Mouse (Mus musculus) urinary bladder, adult 18-20 months (tissue): Measurements from ENCODE around the gene Slc22a17.

ENCODE experiments used
- DNase-seq, 2 experiments: peaks; one replicate each; pipeline ENCODE4 v3.0.0; 2022; ENCODE audit warnings: low spot score in 2 of 2, mixed read lengths in 2 of 2

Gene Slc22a17

GRCm38 (mm10) chr14:54900383-54900782 is 12.5 kb downstream of the Slc22a17 start:
- DNase-seq = peak; percentile 26 to 57

- DNase-seq = no peak
These were observed 15.5 kb downstream of the Slc22a17 start for GRCm38 (mm10) chr14:54897445-54897844.

- peak; percentile 60 to 69 for DNase-seq
These were observed 18.4 kb downstream of the Slc22a17 start for GRCm38 (mm10) chr14:54894296-54895151.

DNA sequence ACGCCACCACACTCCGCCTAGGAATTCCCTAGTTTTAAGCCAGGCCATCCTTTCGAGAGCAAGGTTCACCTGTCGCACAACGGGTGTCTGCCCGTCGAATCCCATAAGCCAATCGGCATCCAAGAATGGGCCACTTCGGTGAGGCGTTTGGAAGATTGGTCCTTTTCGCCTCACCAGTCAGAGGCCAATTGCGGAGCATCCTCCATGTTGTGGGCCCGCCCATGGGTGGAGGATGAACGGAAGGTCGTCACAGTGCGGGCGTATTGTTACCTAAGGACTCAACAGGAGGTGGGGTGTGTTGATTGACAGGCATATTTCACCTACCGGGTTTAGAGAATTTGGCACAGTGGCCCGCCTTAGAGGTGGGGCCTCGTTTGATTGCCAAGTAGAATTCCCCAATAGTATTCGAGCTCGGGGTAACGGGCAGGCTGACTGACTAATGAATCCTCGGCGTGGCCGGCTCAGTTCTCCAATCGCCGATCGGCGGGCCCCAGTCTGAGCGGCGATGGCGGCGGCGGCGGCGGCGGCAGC is 19.2 kb downstream of the Slc22a17 start:
- DNase-seq = peak; percentile 98

GRCm38 (mm10) chr14:54892200-54892599 is 20.7 kb downstream of the Slc22a17 start, which contains the start of gene Pabpn1:
TSS of gene Pabpn1 (plus strand) at chr14:54892500.
- no peak for DNase-seq

DNA sequence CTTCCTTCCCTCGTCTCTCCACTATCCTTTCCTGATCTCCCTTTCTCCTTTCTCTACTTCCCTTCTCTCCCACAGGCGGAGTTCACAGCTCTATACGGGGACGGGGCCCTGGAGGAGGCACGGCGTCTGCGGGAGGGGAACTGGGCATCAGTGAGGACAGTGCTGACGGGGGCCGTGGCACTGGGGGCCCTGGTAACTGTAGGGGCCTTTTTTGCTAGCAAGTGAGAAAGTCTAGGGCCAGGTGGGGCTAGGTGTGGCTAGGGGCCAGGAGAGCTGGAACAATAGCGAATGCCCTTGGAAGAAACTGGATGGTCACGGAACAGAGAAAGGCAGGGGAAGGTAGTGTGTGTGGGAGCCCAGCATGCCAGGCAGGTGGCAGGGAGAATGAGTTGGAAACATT is 27.6 kb downstream of the Slc22a17 start:
- DNase-seq = no peak

DNA sequence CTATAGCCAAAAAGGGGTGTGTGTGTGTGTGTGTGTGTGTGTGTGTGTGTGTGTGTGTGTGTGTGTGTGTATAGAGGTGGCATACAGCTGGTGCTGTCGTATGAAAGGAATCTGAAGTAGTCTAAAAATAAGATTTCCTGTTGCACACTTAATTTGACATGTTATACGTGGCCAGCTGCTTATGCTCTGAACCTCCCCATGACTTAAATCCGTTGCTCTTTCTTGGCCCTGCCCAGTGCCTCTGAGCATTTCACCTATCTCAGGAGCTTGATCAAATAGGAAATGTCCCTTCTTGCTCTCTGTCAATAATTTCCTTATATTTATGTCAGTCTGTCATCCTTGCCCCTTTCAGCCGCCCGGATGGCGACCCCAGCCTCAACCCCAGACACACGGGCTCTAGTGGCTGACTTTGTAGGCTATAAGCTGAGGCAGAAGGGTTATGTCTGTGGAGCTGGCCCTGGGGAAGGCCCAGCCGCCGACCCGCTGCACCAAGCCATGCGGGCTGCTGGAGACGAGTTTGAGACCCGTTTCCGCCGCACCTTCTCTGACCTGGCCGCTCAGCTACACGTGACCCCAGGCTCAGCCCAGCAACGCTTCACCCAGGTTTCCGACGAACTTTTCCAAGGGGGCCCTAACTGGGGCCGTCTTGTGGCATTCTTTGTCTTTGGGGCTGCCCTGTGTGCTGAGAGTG is 28.8 kb downstream of the Slc22a17 start:
- no peak for DNase-seq

DNA sequence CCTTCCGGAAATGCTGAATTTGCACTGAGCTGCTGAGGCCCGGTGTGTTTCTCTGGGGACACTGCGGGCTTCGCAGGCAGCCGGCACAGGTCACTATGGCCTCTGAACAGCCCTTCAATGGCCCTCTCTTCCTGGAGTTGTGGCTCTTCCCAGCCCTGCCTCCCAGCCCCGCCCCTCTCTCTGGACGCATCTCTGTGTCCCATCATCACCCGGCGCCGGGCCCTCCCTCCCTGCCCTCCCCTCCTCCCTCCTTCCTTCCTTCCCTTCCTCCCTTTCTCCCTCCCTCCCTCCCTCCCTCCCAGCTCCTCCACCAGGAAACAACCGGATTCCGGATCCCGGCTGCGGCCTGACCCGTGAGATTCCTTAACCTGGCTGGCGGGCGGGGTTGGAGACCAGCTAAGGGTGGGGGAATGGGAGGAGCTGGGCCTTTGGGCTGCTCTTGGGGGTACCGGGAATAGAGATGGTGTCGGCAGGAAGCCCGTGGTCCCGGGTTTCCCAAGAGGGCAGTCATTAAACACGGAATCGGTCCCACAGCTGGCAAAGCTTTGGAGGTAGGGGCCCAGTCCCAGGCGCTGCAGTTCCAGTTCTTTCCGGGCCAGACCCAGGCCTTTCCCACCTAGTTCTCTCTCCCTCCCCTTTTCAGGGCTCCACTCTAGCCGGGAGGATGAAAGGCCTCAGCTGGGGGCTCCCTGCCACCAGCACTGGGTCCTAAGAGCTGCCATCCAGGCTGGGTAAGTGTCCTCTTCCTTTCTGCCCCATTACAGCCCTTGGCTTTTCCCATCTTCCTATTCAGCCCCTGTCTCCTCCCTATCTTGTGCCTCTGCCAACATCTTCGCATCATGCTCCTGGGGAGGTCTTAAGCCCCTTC is 29.5 kb downstream of the Slc22a17 start, which contains the start of the genes Bcl2l2 and Gm20521:
Gene Bcl2l2, plus strand, starts transcription at position 224 of the 868 bp plus-strand sequence.
Gene Gm20521, plus strand, starts transcription at position 288 of the 868 bp plus-strand sequence.
- DNase-seq = peak; percentile 69 to 81

GRCm38 (mm10) chr14:54877048-54877715 is 35.8 kb downstream of the Slc22a17 start, which contains the start of gene Ppp1r3e:
TSS of gene Ppp1r3e (minus strand) at chr14:54877550.
- peak; percentile 56 to 82 for DNase-seq

DNA sequence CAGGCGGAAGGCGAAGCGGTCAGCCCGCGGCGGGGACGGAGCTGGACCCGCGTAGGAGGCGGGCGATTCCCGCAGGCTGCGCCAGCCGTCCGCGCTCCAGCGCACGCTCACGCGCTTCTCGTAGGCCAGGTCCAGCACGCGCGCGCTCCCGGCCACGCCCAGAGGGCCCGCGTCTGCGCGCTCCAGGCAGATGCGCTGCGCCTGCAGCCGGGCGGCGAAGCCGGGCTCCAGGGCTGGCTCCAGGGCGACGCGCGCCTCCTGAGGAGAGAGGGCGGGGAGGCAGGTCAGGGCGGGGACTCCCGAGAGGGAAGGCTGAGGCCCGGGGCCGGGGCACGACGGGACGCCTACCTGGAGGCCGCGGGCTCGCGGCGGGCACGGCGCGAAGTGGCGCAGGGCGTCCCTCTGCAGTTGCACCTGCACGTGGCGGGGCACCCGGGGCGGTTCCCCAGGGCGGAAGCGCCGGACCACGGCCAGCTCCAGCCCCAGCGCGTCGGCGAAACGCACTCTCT is 36.3 kb downstream of the Slc22a17 start:
- peak; percentile 87 to 90 for DNase-seq

DNA sequence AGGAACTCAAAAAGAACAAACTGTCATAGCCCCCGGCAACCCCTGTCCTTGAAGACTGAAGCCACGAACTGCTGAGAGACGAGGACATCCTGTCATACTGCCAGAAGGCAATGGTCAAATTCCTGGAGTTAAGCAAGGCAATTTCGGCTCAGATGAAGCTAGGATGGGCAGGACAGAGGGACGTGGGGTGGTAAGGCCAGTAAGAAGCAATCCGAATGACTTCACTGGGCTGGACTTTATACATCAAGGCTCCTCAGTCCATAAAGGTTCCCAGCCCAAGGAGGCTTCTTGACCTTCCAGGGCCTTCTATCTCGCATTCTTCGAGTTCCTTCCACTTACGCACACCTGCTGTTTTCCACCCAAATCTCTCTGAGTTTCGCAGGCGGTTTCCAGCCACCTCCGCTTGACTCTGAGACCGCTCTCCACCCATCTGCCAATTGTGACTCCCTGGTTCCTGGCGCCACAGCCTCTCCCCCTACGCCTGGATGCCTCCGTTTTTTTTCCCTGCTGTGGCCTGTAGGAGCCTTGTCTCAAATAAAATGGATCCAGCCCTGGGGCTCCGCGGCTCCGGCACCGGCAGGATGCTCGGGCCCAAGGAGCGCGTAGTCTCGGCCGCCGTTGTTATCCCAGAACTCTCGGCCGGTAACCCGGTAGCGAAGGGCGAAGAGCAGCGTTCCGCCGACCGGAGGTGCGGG is 36.9 kb downstream of the Slc22a17 start:
- DNase-seq = no peak

DNA sequence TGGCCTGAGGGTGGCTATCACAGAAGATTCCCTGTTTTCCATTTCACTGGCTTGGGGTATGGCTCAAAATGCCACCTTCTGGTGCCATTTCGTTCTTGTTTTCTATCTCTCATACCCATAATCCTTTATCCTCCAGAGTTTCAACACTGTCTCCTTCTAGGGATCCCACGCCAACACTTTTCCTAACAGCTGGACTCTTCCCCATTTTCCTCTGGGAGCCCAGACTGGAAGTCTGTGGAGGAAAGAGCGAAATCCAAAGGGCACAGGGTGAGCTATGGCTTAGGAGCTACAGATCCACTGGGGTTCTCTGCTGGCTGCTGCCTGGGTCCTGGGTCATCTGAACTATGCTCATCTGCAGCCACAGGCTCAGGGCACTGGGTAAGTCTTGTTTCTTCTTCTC is 38.8 kb downstream of the Slc22a17 start:
- no peak for DNase-seq

DNA sequence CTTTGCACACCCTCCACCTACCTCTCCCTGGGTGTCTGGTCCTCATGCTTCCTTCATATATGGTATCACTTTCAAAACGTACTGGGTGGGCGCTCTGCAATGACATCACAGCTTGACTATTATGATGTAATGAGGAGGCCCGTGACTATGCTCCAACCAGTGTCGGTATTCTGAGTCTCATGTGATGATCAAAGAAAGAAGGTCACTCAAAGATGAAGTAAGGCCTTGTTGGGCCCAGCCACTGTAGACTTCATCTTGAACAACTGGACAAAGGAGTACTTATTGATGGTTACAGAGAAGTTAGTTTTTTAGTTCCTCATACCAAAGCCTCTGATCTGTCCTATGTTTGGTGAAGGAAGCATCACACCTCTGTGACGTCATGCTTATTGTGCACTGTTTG is 42.1 kb downstream of the Slc22a17 start, which contains the start of gene Homez:
Gene Homez, minus strand, starts transcription at position 101 of the 400 bp plus-strand sequence.
- DNase-seq = no peak

- DNase-seq = no peak
These were observed 44.9 kb downstream of the Slc22a17 start for GRCm38 (mm10) chr14:54868026-54868425.

DNA sequence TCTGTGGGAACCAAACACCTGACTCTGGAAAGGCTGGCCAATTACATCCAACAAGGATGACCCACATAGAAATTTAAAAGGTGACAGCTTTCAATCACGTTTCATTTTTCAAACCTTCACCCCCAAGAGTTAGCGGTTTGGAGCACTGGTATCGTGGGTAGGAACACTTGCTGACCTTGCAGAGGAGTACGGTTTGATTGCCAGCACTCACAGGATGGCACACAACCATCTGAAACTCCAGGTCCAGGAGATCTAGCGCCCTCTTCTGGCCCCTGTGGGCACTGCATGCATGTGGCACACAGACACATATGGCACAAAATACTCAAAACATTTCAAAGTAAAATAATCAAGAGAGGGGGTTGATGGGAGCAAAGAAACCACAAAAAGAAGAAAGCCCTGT is 46.0 kb downstream of the Slc22a17 start:
- no peak for DNase-seq

GRCm38 (mm10) chr14:54866268-54866667 is 46.7 kb downstream of the Slc22a17 start:
- no peak for DNase-seq

- DNase-seq = no peak
These were observed 47.3 kb downstream of the Slc22a17 start for GRCm38 (mm10) chr14:54865626-54866025.

DNA sequence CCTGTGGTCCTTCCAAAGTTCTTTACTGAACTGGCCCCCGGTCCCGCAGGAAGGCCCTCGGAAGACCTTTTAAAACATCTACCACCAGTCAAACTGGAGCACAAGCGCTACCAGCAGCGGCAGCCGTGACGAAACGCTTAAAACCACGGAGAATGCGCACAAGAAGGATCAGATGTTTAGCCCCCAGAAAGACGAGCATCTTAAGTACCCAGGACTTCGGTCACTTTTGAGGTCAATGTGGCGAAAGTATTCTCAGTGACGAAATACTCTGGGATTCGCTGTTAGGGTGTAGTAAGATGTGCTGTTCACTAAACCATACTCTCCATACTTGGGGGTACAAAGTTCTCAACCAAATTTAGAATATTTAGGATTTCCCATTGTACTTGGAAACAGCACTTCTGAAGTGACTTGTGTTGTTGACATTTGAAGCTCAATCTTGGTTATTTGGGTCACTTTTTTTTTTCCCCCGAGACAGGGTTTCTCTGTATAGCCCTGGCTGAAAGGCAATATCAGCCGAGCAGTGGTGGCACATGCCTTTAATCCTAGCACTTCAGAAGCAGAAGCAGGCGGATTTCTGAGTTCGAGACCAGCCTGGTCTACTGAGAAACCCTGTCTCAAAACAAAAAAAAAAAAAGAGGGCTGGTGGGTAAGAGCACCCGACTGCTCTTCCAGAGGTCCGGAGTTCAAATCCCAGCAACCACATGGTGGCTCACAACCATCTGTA is 48.5 kb downstream of the Slc22a17 start:
- DNase-seq = no peak
